Mouse (Mus musculus) intestine, postnatal 0 days (tissue): ENCODE measurements at regions not wholly inside any gene's neighbourhood (a gene's known extent, or its start where the extent isn't known, plus 50 kb on each side); places are given as distances from the start of the nearest gene placed in this dataset.

ENCODE experiments used
- ATAC-seq: fragments of 200-750 bp; cut with Nextera tagmentation; 2 replicates; pipeline ENCODE4 v1.8.0; 2017; ENCODE audit warnings: mild to moderate bottlenecking, moderate TSS enrichment, moderate library complexity
- H3K27ac ChIP-seq: fragments of 300-500 bp; sonication (generic); 2 replicates; pipeline ENCODE4 v1.5.1; 2014; ENCODE audit warnings: mild to moderate bottlenecking, low read depth, low read length, moderate library complexity
- H3K27me3 ChIP-seq: fragments of 300-500 bp; sonication (generic); replicated peaks from 2 replicates; pipeline ENCODE4 v1.6.1; 2014; ENCODE audit warnings: low read length, mixed read lengths; ENCODE audit not compliant: control insufficient read depth, insufficient read depth
- H3K36me3 ChIP-seq: fragments of 300-500 bp; sonication (generic); 2 replicates; pipeline ENCODE4 v1.6.1; 2014; ENCODE audit warnings: mild to moderate bottlenecking, moderate library complexity; ENCODE audit not compliant: control insufficient read depth, insufficient read depth
- H3K4me1 ChIP-seq: fragments of 300-500 bp; sonication (generic); replicated peaks from 2 replicates; pipeline ENCODE4 v1.6.1; 2014; ENCODE audit warnings: antibody characterized with exemption, low read length, mixed read lengths; ENCODE audit not compliant: control insufficient read depth, insufficient read depth
- H3K4me2 ChIP-seq: fragments of 300-500 bp; sonication (generic); replicated peaks from 2 replicates; pipeline ENCODE4 v1.6.1; 2014; ENCODE audit warnings: low read depth, mild to moderate bottlenecking, moderate library complexity
- H3K4me3 ChIP-seq: fragments of 300-500 bp; sonication (generic); 2 replicates; pipeline ENCODE4 v1.5.1; 2014; ENCODE audit warnings: low read depth, low read length
- H3K9ac ChIP-seq: fragments of 300-500 bp; sonication (generic); 2 replicates; pipeline ENCODE4 v1.6.1; 2014; ENCODE audit warnings: mild to moderate bottlenecking, low read depth, low read length
- H3K9me3 ChIP-seq: fragments of 300-500 bp; sonication (generic); 2 replicates; pipeline ENCODE4 v1.6.1; 2016; ENCODE audit warnings: mixed run types; ENCODE audit not compliant: control insufficient read depth
- CTCF ChIP-seq: sonication (generic); IDR thresholded peaks from 2 replicates; pipeline ENCODE4 v1.5.1; 2016; ENCODE audit warnings: low read depth, mild to moderate bottlenecking, control low read depth, antibody characterized with exemption, moderate library complexity
- WGBS: fragments of 180-500 bp; shearing (Covaris S2); extraction: QIAGEN DNeasy Blood & Tissue Kit; methylation state at CpG from one replicate; pipeline ENCODE4 v1.1.7; 2014; 5-methylcytosine and 5-hydroxymethylcytosine counted together

DNA sequence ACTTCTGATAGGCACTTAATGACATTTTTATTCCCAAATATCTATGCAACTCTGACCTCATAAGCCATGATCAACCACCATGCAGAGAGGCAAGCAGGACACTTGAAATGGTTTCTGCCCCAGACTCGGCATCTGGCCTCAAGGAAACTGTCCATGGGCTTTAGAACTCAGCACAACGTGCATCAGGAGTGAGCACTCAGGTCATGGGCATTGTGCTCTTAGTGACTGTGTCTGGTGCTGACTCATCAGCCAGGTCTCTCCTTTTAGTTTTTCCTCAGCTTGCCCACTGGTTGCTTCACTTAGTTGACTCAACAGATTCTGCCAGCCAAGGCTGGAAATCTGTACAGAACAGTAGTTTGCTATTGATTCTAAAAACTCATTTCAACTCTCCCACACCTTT lies 251.1 kb downstream of the Rwdd3 start:
- WGBS, result 84% methylated on average over 2 of the region's 2 CpGs
- no peak for TF ChIP-seq CTCF
- Histone ChIP-seq H3K27me3 (no peaks in the 10 kb centered on the region), H3K9me3 (no peaks in the 10 kb centered on the region), H3K4me2 (no peak overlapping the region), H3K4me1 (no peaks in the 10 kb centered on the region), H3K27ac (no peak overlapping the region), H3K36me3 (no peaks in the 10 kb centered on the region), H3K9ac (no peak overlapping the region), H3K4me3 (no peak overlapping the region)
- ATAC-seq, result no peak

DNA sequence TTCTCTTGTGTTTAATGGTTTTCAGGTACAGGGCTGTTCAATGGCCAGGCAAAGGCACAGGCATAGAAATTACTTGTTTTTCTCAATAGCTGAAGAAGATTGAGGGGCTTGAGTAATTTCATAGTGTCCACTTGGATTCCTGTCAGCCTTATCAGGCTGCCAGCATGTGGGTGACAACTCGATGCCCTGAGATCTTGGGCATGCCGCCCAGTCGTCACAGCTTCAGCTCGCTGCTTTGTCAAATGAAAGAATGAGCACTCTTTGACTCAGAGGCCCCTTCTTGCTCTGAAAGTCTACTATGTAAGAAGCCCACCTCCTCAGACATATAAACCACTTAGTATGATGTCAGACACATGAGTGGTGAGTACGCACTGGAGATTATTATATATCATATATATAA lies 272.6 kb downstream of the Rwdd3 start:
- H3K9ac ChIP-seq, result no peak overlapping the region
- H3K9me3 ChIP-seq, result no peaks in the 10 kb centered on the region
- ATAC-seq, result no peak
- no peaks in the 10 kb centered on the region for H3K27me3 ChIP-seq
- no peaks in the 10 kb centered on the region for H3K36me3 ChIP-seq
- TF ChIP-seq CTCF, result no peak
- no peak overlapping the region for H3K4me2 ChIP-seq
- H3K4me3 ChIP-seq, result no peak overlapping the region
- H3K4me1 ChIP-seq, result no peaks in the 10 kb centered on the region
- no peak overlapping the region for H3K27ac ChIP-seq
- WGBS, result 85% methylated on average over 5 of the region's 5 CpGs

DNA sequence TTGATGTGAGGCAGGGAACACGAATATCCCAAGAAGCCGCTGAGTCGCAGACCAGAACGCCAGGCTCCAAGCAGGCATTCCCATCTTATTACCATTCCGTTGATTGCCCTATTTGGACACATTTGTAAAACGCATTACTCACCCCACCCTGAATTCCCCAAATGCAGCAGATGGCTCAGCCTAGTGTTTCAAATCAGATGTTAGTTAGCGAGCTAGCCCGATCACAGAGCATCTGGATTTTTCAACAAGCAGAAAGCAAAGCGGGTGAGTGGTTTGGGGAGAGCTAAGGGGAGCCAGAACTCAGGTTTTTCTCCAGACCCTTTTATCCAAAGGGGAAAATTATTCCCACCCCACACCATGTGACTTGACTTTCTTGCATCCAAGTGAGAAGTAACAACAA lies 273.2 kb downstream of the Rwdd3 start:
- no peak for ATAC-seq
- no peak overlapping the region for H3K27ac ChIP-seq
- H3K4me2 ChIP-seq, result no peak overlapping the region
- no peaks in the 10 kb centered on the region for H3K9me3 ChIP-seq
- no peak overlapping the region for H3K4me3 ChIP-seq
- H3K36me3 ChIP-seq, result no peaks in the 10 kb centered on the region
- WGBS, result 77% methylated on average over 9 of the region's 9 CpGs
- H3K9ac ChIP-seq, result no peak overlapping the region
- no peak for TF ChIP-seq CTCF
- H3K27me3 ChIP-seq, result no peaks in the 10 kb centered on the region
- H3K4me1 ChIP-seq, result no peaks in the 10 kb centered on the region

DNA sequence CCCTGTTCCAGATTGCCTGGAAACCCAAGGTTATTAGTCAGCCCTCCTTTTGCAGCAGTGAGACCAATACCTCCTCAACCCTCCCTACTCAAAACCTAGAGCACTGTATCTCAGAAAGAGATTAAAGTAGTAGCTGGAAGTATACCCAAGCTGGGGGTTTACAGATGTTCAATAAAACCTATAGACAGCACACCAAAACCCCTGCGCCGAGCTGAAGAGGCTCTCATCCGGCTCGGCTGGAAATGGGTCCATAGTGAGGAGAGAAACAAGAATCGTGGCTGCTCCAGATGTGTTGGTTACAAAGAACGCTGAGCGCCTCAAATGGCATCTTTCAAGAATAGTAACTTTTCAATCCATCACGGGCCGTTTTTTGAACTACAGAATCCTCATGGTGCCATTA lies 273.7 kb downstream of the Rwdd3 start:
- ATAC-seq, result no peak
- Histone ChIP-seq H3K9ac (no peak overlapping the region), H3K4me1 (no peaks in the 10 kb centered on the region), H3K27ac (no peak overlapping the region), H3K36me3 (no peaks in the 10 kb centered on the region), H3K4me2 (no peak overlapping the region), H3K4me3 (no peak overlapping the region), H3K27me3 (no peaks in the 10 kb centered on the region), H3K9me3 (no peaks in the 10 kb centered on the region)
- 89% methylated on average over 9 of the region's 9 CpGs for WGBS
- TF ChIP-seq CTCF, result no peak

DNA sequence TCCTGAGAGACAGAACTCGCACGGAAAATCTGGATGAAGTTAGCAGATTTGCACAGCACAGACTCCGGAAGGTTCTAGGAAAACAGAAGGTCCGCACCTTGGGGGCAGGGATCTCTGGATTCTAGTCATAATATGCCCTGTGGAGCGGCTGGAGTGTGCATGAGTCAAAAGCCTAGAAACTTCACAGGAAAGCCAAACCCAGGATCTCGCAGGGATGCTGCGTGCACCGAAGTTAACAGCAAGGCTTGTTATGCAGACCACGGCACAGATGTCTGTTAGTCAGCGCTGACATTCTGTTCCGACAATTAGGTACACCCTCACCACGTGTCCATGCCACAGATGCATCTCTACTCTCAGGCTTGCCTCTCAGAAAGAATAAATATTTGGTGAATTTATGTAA lies 274.3 kb downstream of the Rwdd3 start:
- Histone ChIP-seq H3K36me3 (no peaks in the 10 kb centered on the region), H3K4me2 (no peak overlapping the region), H3K27me3 (no peaks in the 10 kb centered on the region), H3K9me3 (no peaks in the 10 kb centered on the region), H3K27ac (no peak overlapping the region), H3K4me1 (no peaks in the 10 kb centered on the region), H3K4me3 (no peak overlapping the region), H3K9ac (no peak overlapping the region)
- TF ChIP-seq CTCF, result no peak
- ATAC-seq, result no peak
- 66% methylated on average over 12 of the region's 12 CpGs for WGBS

DNA sequence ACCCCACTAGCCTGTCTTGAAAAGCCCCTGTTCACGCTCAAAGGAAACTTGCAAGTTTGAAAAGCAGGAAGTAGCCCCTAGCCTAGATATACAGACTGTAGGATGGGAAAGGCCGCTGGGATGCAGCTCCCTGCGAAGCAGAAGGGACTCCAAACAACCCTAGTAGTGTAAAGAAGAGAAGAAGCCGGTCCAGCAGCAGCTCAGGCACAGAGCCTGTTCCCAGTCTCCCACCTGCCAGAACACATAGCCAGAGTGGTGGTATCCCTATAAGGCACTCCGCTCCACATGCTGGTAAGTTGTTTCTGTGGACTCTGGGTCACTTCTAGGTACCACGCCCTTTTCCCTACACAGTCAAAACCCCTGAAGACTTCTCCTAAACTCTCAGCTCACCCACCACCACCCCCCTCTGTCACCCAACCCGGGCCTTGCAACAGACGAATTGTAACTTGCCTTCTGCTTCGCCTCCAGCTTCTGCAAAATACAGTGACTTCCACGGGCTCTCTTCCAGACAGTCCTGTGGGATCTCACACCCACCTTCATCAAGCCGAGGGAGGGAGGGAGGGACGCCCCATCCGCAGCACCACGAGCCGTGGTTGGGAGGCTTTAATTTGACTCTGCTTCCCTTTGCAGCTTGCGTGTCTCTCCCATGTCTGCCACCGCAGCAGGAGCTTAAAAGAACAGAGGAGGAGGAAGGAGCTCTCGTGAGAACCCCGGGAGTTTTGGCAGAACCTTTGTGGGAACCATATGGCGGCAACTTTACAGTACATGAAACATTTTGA lies 285.2 kb downstream of the Rwdd3 start:
- Histone ChIP-seq H3K9me3 (no peaks in the 10 kb centered on the region), H3K9ac (no peak overlapping the region), H3K27ac (no peak overlapping the region), H3K4me2 (no peak overlapping the region), H3K27me3 (no peaks in the 10 kb centered on the region), H3K36me3 (no peaks in the 10 kb centered on the region), H3K4me3 (no peak overlapping the region), H3K4me1 (no peaks in the 10 kb centered on the region)
- no peak for ATAC-seq
- WGBS, result 60% methylated on average over 20 of the region's 20 CpGs
- no peak for TF ChIP-seq CTCF
